Mouse (Mus musculus): ENCODE data around the gene Olfr963.

DNA sequence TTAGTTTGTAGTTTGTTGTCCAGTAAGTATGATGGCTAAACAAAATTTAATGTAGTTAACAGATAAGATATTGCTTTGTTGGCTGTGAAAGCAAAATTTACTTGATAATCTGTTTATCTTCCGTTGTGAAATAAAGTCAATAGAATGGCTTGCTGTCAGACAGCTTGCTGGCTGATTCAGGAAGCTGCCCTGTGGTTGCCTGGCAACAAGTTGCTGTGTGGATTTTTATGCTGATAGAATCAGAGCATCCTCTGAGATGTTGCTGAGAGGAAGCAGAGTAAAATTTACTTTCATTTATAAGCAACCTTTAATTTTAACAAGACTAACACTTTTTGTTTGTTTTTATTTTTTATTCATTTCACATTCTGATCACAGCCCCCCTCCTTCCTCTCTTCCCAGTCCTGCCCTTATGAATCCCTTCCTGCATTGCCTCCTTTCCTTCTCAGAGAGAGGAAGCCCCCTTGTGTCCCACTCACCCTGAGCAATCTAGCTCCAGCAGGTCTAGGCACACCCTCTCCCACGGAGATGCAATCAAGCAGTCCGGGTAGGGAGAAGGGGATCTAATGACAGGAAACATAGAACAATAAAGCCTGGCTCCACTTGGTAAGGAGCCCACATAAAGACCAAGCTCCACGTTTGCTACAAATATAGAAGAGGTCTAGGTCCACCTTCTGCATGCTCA is 33.0 kb upstream of the Olfr963 start:
- TF ChIP-seq CHD2 (IDR thresholded peaks at IDR 0.05; ENCODE audit: low read depth, low read length) (no peak), ZNF384 (IDR thresholded peaks at IDR 0.05; ENCODE audit: low read depth, low read length) (no peak), ZC3H11A (IDR thresholded peaks at IDR 0.05; ENCODE audit: borderline replicate concordance, low read depth, low read length) (no peak), HCFC1 (IDR thresholded peaks at IDR 0.05; ENCODE audit: borderline replicate concordance, insufficient read depth, low read length) (no peak)

Data from ES-E14 (cell line).